Mouse (Mus musculus) heart, postnatal 25 days (tissue): ENCODE data around the gene Lsm14a. TPM values are rescaled to one million over a fixed set of nuclear protein-coding genes. Genes with fewer than 3 reads are reported as not detected.
"Not testable (repeated sequence)": the region's sequence is repeated elsewhere in the genome, so short reads cannot be mapped to it uniquely, and the experiment has no call there.

Experiments used
- DNase-seq: peaks from one replicate; pipeline ENCODE4 v3.0.0; 2022; ENCODE audit warnings: low spot score
- intact Hi-C: fragments of 180-260 bp; cut with DNase I; formaldehyde crosslinking; loops from one replicate; pipeline ENCODE4 v1.15.1; 2025
- total RNA-seq, 2 experiments: library from RNA; stranded (reverse); gene quantifications; 2 replicates each; pipeline ENCODE4 v1.2.3; 2021

Lsm14a gene
- total RNA-seq, 2 experiments from 2014 or later: 78.9 to 81.3 TPM

DNA sequence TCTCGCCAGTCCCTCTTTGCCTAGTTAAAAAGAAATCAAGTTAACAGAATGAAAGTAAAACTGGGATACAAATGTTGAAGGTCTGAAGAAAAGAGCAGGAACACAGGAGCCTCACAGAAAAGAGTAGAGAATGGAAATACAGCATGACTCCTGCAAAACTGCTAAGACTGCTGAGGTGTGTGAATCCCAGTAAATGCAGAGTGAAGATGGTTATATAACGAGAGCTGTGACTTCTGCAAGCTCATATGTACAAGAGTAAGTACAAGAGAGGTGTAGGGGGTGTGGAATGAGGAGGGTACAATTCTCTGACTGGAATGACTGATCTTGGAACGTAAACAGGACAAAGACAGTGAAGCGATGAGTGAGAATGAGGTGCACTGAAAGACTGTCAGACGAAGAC lies 11.4 kb downstream of the Lsm14a start:
- DNase-seq: no peak
- intact Hi-C loops: no loop called here

GRCm38 (mm10) chr7:34380311-34380710 lies 12.8 kb downstream of the Lsm14a start:
- DNase-seq: no peak
- intact Hi-C loops: no loop called here

GRCm38 (mm10) chr7:34373906-34374305 lies 19.2 kb downstream of the Lsm14a start:
- DNase-seq: no peak

DNA sequence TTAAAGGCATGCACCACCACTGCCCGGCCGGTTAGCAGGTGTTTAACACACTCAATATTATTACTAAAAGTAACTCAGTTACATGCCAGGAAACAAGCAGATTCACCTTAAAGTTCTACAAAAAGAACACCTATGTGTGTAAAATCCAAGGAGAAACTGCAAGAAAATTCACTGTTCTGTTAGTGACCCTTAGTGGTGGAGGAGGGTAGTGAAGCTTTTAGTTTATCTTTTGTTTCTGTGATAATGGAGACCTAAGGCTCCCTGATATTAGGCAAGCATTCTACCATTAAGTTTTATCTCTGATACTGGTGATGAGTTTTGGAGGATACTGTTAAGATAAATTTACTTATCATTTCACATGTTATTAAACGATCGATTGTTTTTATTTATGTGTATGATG lies 37.5 kb downstream of the Lsm14a start:
- no peak for DNase-seq
- intact Hi-C loops: loop anchor here (1.0 to 2.0 kb wide), 2 partner anchors 89 to 103 kb away; no protein-coding TSS in a partner anchor

More at GRCm38 (mm10) chr7:34373906-34374305, 19.2 kb downstream of the Lsm14a start:
- intact Hi-C loops: no loop called here

DNA sequence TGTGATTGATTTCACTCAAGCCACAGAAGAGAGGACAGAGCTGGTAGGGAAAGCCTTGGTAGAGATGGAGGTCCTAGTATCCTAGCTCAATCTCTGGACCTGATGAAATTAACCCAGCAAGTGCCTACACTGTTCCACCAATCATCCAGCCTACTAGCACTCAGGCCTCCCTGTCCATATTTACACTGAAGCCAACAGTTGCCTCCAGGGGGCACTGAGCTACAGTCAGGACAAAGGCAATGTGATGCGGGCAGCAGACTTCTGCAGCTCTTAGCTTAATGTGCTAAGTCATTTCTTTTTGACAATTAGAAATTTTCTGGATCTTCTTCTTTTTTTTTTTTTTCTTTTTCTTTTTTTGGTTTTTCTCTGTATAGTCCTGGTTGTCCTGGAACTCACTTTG lies 41.1 kb downstream of the Lsm14a start:
- intact Hi-C loops: no loop called here

DNA sequence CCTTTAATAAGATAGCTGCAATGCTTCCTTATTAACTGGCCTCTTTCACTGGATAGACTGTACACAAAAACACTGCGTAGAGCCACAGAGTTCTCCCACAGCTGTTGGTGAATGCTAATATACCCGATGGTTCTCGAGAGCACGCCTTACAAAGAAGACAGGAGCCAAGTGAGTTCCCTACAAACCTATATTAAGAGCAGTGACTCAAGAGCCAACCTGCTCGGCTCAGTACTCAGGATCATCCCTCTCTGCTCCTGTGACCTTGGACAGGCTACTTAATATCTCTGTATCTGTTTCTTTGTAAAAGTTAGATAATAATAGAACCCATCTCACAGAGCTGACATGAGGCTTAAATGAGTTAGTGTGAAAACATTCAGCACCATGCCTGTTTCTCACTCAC lies 42.9 kb downstream of the Lsm14a start:
- no peak for DNase-seq
- intact Hi-C loops: no loop called here

More for the DNA sequence above, 41.1 kb downstream of the Lsm14a start:
- DNase-seq: no peak

DNA sequence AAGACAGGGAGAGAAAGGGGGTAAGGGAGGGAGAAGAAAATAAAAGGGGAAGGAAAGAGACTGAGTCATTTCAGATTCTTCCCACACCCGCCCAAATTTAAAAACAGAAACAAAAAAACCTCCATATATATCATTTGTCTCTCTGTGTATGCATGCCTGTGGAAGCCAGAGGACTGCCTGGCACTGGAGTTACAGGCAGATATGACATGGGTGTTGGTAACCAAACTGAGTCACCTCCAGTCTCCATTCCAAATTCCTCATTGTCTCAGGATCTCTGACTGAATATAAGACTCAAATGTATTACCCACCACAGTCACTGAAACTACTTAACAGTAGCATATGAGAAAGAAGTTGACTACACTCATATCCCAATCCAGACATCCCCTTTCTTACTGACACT lies 45.1 kb downstream of the Lsm14a start:
- intact Hi-C loops: no loop called here
- no peak for DNase-seq

DNA sequence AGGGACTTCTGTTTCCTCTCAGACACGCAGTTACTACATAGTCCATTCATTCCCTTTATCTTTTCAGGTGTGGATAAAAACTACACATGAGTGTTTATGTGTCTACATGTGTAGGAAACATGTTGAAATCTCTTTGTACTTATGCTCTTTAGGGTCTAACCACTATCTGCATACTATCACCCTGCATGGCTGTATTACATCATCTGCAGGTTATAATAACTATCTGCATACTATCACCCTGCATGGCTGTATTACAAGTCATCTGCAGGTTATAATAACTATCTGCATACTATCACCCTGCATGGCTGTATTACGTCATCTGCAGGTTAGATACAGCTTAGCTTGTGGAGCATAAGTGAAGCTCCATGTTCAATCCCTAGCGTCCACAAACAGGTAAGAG lies 46.1 kb downstream of the Lsm14a start:
- intact Hi-C loops: no loop called here
- no peak for DNase-seq

GRCm38 (mm10) chr7:34346505-34346904 lies 46.6 kb downstream of the Lsm14a start:
- intact Hi-C loops: no loop called here
- no peak for DNase-seq

- intact Hi-C loops: no loop called here
- peak; percentile 10 for DNase-seq
These were observed 50.9 kb downstream of the Lsm14a start for GRCm38 (mm10) chr7:34342040-34342793.

DNA sequence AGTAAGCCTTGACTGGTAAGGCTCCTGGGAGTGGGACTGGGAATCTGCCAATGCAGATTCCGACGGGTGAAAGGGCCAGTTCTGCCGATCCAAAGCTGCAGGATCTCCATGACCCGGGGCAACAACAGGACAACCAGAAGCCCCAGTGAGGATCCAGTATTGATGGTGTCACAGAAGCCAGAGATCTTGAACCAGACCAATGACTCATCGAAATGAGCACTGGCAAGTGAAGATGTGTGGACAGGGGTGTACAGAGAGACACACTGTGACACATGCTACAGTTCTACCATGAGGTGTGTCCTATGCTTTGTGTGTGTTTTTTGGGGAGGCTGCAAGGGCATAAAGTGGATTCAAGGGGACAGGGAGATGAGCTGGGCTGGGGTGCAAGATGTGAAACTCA lies 52.3 kb downstream of the Lsm14a start:
- intact Hi-C loops: no loop called here
- DNase-seq: no peak

GRCm38 (mm10) chr7:34339164-34339489 lies 54.0 kb downstream of the Lsm14a start:
- intact Hi-C loops: no loop called here
- no peak for DNase-seq

- no peak for DNase-seq
- intact Hi-C loops: no loop called here
These were observed 54.5 kb downstream of the Lsm14a start for GRCm38 (mm10) chr7:34338445-34339163.

- no peak for DNase-seq
- intact Hi-C loops: no loop called here
These were observed 55.8 kb downstream of the Lsm14a start for GRCm38 (mm10) chr7:34337268-34337667.

GRCm38 (mm10) chr7:34336545-34336944 lies 56.6 kb downstream of the Lsm14a start:
- intact Hi-C loops, DNase-seq: not testable (repeated sequence)

- intact Hi-C loops: no loop called here
- no peak for DNase-seq
These were observed 65.6 kb downstream of the Lsm14a start for GRCm38 (mm10) chr7:34327493-34327892.

DNA sequence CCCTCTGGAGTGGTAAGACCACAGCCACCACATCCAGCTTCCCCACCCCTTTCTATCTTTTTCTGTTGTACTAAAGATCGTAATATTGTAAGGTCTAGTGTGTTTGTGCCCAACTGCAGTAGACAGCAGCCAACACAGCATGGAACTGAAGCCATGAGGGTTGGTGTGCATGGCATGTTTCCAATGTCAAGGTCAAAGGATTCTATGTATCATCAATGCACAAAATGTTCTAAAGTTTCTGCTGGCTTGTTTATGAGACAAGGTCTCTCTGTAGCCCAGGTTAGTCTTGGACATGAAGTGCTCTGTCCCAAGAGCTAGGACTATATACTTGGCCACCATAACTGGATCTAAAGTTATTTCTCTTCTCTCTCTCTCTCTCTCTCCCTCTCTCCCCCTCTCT lies 68.3 kb downstream of the Lsm14a start:
- DNase-seq: no peak
- intact Hi-C loops: no loop called here

DNA sequence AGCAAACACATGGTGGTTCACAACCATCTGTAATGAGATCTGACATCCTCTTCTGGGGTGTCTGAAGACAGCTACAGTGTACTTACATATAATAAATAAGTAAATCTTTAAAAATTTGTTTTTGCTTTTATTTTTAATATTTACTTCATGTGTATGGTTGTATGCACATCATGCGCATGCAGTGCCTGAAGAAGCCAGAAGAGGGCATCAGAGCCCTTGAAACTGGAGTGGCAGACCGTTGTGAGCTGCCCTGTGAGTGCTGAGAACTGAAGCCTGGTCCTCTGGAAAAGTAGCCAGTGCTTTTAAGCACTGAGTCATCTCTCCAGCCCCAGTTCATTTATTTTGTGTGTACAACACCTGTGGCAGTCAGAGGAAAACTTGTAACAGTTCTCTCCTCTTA lies 69.1 kb downstream of the Lsm14a start:
- DNase-seq: no peak
- intact Hi-C loops: no loop called here

DNA sequence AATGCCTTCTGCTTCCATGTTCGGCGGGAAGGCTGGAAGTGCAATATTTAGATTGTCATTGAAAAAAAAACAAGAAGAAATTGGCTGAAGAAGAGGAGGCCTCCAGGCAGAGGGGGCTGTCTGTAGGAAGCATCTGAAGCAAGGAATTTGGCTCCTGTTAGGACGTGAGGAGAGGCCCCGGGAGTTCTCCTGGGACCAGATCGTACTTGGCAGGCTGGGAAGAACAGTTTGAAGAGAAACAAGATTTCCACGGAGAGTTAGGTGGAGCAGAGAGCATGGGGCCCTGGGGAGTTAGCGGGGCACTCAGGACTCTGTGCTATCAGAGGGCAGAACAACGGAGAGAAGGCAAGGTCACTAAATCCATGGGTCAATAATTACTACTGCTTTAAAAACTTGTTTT lies 69.8 kb downstream of the Lsm14a start:
- DNase-seq: peak; percentile 45
- intact Hi-C loops: no loop called here

DNA sequence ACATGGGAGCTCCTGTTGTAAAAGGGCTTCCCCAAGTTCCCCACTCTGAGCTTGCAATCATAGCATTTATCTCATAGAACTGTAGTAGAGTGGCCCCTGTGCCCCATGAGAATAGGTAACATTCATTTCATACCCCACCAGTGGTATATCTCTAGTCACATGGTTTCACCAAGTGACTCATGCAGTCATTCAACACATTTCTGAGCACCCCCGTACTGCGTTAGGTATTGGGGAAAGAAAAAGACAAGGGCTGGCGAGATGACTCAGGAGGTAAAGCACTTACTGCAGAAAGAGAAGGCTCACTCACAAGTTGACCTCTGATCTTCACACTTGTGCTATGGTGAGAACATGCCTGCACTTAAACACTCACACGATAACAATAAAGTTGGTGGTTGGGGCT lies 71.2 kb downstream of the Lsm14a start:
- DNase-seq: no peak
- intact Hi-C loops: no loop called here

- no peak for DNase-seq
- intact Hi-C loops: no loop called here
These were observed 72.0 kb downstream of the Lsm14a start for GRCm38 (mm10) chr7:34321119-34321518.

GRCm38 (mm10) chr7:34319957-34320356 lies 73.2 kb downstream of the Lsm14a start:
- DNase-seq: peak; percentile 50
- intact Hi-C loops: no loop called here
